Mouse (Mus musculus) limb, embryonic 11.5 days (tissue): ENCODE data around the gene Rmi2. TPM values are rescaled to one million over a fixed set of nuclear protein-coding genes. Genes with fewer than 3 reads are reported as not detected.

Experiments used
- ATAC-seq: fragments of 200-750 bp; cut with Nextera tagmentation; 2 replicates; pipeline ENCODE4 v1.8.0; 2017; ENCODE audit warnings: low read depth; ENCODE audit not compliant: insufficient number of reproducible peaks, low FRiP score, low TSS enrichment
- DNase-seq: peaks from one replicate; pipeline ENCODE4 v3.0.0-alpha.2; 2015; ENCODE audit warnings: low spot score
- H3K27ac ChIP-seq: fragments of 300-500 bp; sonication (generic); replicated peaks from 2 replicates; pipeline ENCODE4 v1.5.1; 2014; ENCODE audit warnings: low read depth, mild to moderate bottlenecking, low read length
- H3K27me3 ChIP-seq: fragments of 300-500 bp; sonication (generic); 2 replicates; pipeline ENCODE4 v1.6.1; 2014; ENCODE audit warnings: mild to moderate bottlenecking, low read length, mixed read lengths; ENCODE audit not compliant: control insufficient read depth, insufficient read depth
- H3K36me3 ChIP-seq: fragments of 300-500 bp; sonication (generic); 2 replicates; pipeline ENCODE4 v1.6.1; 2014; ENCODE audit warnings: mild to moderate bottlenecking, low read length, moderate library complexity, mixed read lengths; ENCODE audit not compliant: control insufficient read depth, insufficient read depth
- H3K4me1 ChIP-seq: fragments of 300-500 bp; sonication (generic); 2 replicates; pipeline ENCODE4 v1.6.1; 2014; ENCODE audit warnings: low read length, mixed read lengths; ENCODE audit not compliant: control insufficient read depth, insufficient read depth
- H3K4me2 ChIP-seq: fragments of 300-500 bp; sonication (generic); 2 replicates; pipeline ENCODE4 v1.6.1; 2014; ENCODE audit warnings: low read depth, mild to moderate bottlenecking, moderate library complexity; ENCODE audit not compliant: severe bottlenecking
- H3K4me3 ChIP-seq: fragments of 300-500 bp; sonication (generic); 2 replicates; pipeline ENCODE4 v1.5.1; 2014; ENCODE audit warnings: low read depth, low read length
- H3K9ac ChIP-seq: fragments of 300-500 bp; sonication (generic); 2 replicates; pipeline ENCODE4 v1.6.1; 2014; ENCODE audit warnings: mild to moderate bottlenecking, low read length
- H3K9me3 ChIP-seq: fragments of 300-500 bp; sonication (generic); 2 replicates; pipeline ENCODE4 v1.6.1; 2016; ENCODE audit warnings: low read length; ENCODE audit not compliant: control insufficient read depth
- WGBS: fragments of 180-500 bp; shearing (Covaris S2); extraction: QIAGEN DNeasy Blood & Tissue Kit; methylation state at CpG from one replicate; pipeline ENCODE4 v1.1.7; 2014; 5-methylcytosine and 5-hydroxymethylcytosine counted together
- polyA plus RNA-seq: library from polyadenylated mRNA; unstranded; fragments of >200 nt; fragmentation: Nextera tagmentation; extraction: Ambion mirVana; gene quantifications from 2 replicates; pipeline ENCODE4 v1.2.1, GENCODE M21; 2014

The Rmi2 gene
- polyA plus RNA-seq, 1 experiment from 2014 or later: 4.3 TPM

- H3K9me3 ChIP-seq: no peaks in the 10 kb centered on the region
- 12% methylated on average over 12 of the region's 12 CpGs for WGBS
- peaks cover 12% of the 10 kb centered on the region for H3K4me1 ChIP-seq
- H3K9ac ChIP-seq: peak overlapping the region; percentile 38; the same call in 1 of the 2 replicates
- peak overlapping the region; percentile 60 for H3K4me3 ChIP-seq
- no peaks in the 10 kb centered on the region for H3K27me3 ChIP-seq
- H3K27ac ChIP-seq: no peak overlapping the region
- no peaks in the 10 kb centered on the region; the same call in 1 of the 2 replicates for H3K36me3 ChIP-seq
- no peak for ATAC-seq
- H3K4me2 ChIP-seq: peak overlapping the region; percentile 53
- DNase-seq: no peak
Observed at GRCm38 (mm10) chr16:10834542-10834910, 333 bp upstream of the Rmi2 start.

- Histone ChIP-seq H3K4me3 (no peak overlapping the region), H3K4me2 (no peak overlapping the region), H3K4me1 (peaks cover 12% of the 10 kb centered on the region), H3K9ac (no peak overlapping the region), H3K27ac (no peak overlapping the region), H3K9me3 (no peaks in the 10 kb centered on the region), H3K36me3 (no peaks in the 10 kb centered on the region; the same call in 1 of the 2 replicates), H3K27me3 (no peaks in the 10 kb centered on the region)
- WGBS: 91% methylated on average over 3 of the region's 3 CpGs
- DNase-seq (no peak), ATAC-seq (no peak)
Observed at GRCm38 (mm10) chr16:10836388-10836787, 1.5 kb downstream of the Rmi2 start.

- ATAC-seq: no peak
- H3K4me1 ChIP-seq: peaks cover 12% of the 10 kb centered on the region
- no peaks in the 10 kb centered on the region for H3K9me3 ChIP-seq
Observed at GRCm38 (mm10) chr16:10837250-10837649, 2.4 kb downstream of the Rmi2 start.

GRCm38 (mm10) chr16:10837903-10838302 is 3.0 kb downstream of the Rmi2 start:
- WGBS: 92% methylated on average over 1 of the region's 1 CpGs
- no peaks in the 10 kb centered on the region; the same call in 1 of the 2 replicates for H3K36me3 ChIP-seq
- peaks cover 12% of the 10 kb centered on the region for H3K4me1 ChIP-seq
- no peak overlapping the region for H3K9ac ChIP-seq
- no peak for DNase-seq
- H3K27me3 ChIP-seq: no peaks in the 10 kb centered on the region
- H3K9me3 ChIP-seq: no peaks in the 10 kb centered on the region
- no peak overlapping the region for H3K4me2 ChIP-seq
- ATAC-seq: no peak
- no peak overlapping the region for H3K27ac ChIP-seq
- no peak overlapping the region for H3K4me3 ChIP-seq

More at GRCm38 (mm10) chr16:10837250-10837649, 2.4 kb downstream of the Rmi2 start:
- Histone ChIP-seq H3K4me2 (no peak overlapping the region), H3K27me3 (no peaks in the 10 kb centered on the region), H3K4me3 (no peak overlapping the region), H3K36me3 (no peaks in the 10 kb centered on the region; the same call in 1 of the 2 replicates), H3K27ac (no peak overlapping the region), H3K9ac (no peak overlapping the region)
- WGBS: 88% methylated on average over 3 of the region's 3 CpGs
- DNase-seq: no peak

- H3K9ac ChIP-seq: no peak overlapping the region
- H3K9me3 ChIP-seq: no peaks in the 10 kb centered on the region
- no peak overlapping the region for H3K4me3 ChIP-seq
- ATAC-seq (no peak), DNase-seq (peak; percentile 36)
- peaks cover 17% of the 10 kb centered on the region for H3K4me1 ChIP-seq
- WGBS: 44% methylated on average over 10 of the region's 10 CpGs
- H3K36me3 ChIP-seq: no peaks in the 10 kb centered on the region; the same call in 1 of the 2 replicates
- H3K4me2 ChIP-seq: no peak overlapping the region
- H3K27ac ChIP-seq: no peak overlapping the region
- H3K27me3 ChIP-seq: no peaks in the 10 kb centered on the region
Observed at GRCm38 (mm10) chr16:10838487-10839245, 3.8 kb downstream of the Rmi2 start.

- Histone ChIP-seq H3K4me2 (no peak overlapping the region), H3K9ac (no peak overlapping the region), H3K9me3 (no peaks in the 10 kb centered on the region), H3K4me3 (no peak overlapping the region), H3K27ac (no peak overlapping the region), H3K4me1 (peaks cover 21% of the 10 kb centered on the region), H3K27me3 (no peaks in the 10 kb centered on the region), H3K36me3 (no peaks in the 10 kb centered on the region; the same call in 1 of the 2 replicates)
- ATAC-seq (no peak), DNase-seq (no peak)
- 83% methylated on average over 12 of the region's 14 CpGs for WGBS
Observed at GRCm38 (mm10) chr16:10840018-10840417, 5.2 kb downstream of the Rmi2 start.

GRCm38 (mm10) chr16:10842282-10842855 is 7.5 kb downstream of the Rmi2 start:
- DNase-seq (no peak), ATAC-seq (no peak)
- 86% methylated on average over 4 of the region's 4 CpGs for WGBS
- H3K27ac ChIP-seq: no peak overlapping the region
- no peak overlapping the region for H3K4me2 ChIP-seq
- H3K36me3 ChIP-seq: no peaks in the 10 kb centered on the region
- H3K4me1 ChIP-seq: peaks cover 21% of the 10 kb centered on the region
- H3K27me3 ChIP-seq: no peaks in the 10 kb centered on the region
- no peak overlapping the region for H3K9ac ChIP-seq
- no peak overlapping the region for H3K4me3 ChIP-seq
- H3K9me3 ChIP-seq: no peaks in the 10 kb centered on the region

GRCm38 (mm10) chr16:10843486-10844318 is 8.8 kb downstream of the Rmi2 start:
- no peak overlapping the region for H3K4me3 ChIP-seq
- peak overlapping the region; percentile 44 for H3K4me2 ChIP-seq
- no peak overlapping the region for H3K27ac ChIP-seq
- ATAC-seq: no peak
- no peaks in the 10 kb centered on the region for H3K36me3 ChIP-seq
- 14% methylated on average over 18 of the region's 18 CpGs for WGBS
- DNase-seq: peak; percentile 66
- H3K4me1 ChIP-seq: peaks cover 12% of the 10 kb centered on the region
- H3K9me3 ChIP-seq: no peaks in the 10 kb centered on the region
- H3K27me3 ChIP-seq: no peaks in the 10 kb centered on the region
- peak overlapping the region; percentile 27; the same call in 1 of the 2 replicates for H3K9ac ChIP-seq
